Comparison of ENCODE assay signal across 8 mouse cellular contexts in the genomic region with DNA sequence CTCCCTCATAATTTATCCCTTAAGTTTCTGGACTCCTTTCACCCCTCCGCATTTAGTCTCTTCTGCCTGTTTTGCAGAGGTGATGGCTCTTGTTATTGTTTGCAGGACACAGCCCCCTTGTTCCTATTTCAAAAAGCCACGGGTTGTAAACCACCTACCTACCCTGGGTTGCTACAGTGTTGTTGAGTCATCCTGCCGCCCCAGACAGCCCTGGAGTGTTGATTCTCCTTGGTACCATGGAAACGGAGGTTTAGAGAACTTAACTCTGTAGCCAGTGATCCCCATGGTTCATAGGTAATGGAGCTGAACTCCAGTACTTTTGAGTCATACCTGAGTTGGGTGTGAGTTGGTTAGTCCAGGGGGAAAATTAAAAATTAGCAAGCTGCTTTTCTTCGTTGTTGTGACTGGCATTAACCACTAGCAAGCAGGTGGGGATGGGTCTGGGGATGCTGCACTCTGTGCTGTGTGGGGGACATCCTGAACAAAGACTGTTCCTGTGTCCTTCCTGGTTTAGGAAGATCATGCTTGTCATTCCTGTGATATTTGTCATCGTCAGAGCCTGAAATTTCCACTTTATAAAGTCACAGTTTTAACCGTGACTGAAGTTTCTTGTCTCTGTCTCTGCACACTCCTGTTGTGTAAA. TPM values are rescaled to one million over a fixed set of nuclear protein-coding genes. Genes with fewer than 3 reads are reported as not detected.
DNase-seq lines count a peak whose midpoint lies in the region; ATAC-seq lines count a peak whose summit lies in the region.

No protein-coding gene starts in this region.

- DNase-seq in kidney, adult 11 months = peak; percentile 64
- no peak for DNase-seq in kidney, postnatal 10 days
- peak; percentile 76 for DNase-seq in Muller cell, postnatal 12 days (ENCODE audit: inconsistent ontology term)
- DNase-seq in right cerebral cortex, postnatal 14 days = no peak
- DNase-seq in gastrocnemius, postnatal 36 days = no peak

- no peaks in the 10 kb centered on the region for H3K27me3 ChIP-seq in limb, embryonic 15.5 days
- no peaks in the 10 kb centered on the region for H3K27me3 ChIP-seq in neural tube, embryonic 13.5 days

- peak overlapping the region; percentile 67 for H3K4me2 ChIP-seq in limb, embryonic 15.5 days
- peak overlapping the region; percentile 70 for H3K4me2 ChIP-seq in neural tube, embryonic 13.5 days

- peak; percentile 68 for ATAC-seq in granulocyte monocyte progenitor cell, adult 5-6 weeks (replicated peaks; ENCODE audit: poor library complexity, severe bottlenecking)
- no peak for ATAC-seq in limb, embryonic 15.5 days (ENCODE audit: insufficient number of reproducible peaks, low FRiP score, low TSS enrichment, low read depth)
- no peak for ATAC-seq in neural tube, embryonic 13.5 days (ENCODE audit: low read depth)

- intact Hi-C loops in gastrocnemius, postnatal 36 days (cut with DNase I) = loop anchor here (5.0 kb wide), 1 partner anchor 46 kb away; no protein-coding TSS in a partner anchor

- 25% methylated on average over 7 of the region's 7 CpGs for WGBS in limb, embryonic 15.5 days
- 8% methylated on average over 7 of the region's 7 CpGs for WGBS in neural tube, embryonic 13.5 days

- no peaks in the 10 kb centered on the region for H3K9me3 ChIP-seq in limb, embryonic 15.5 days
- no peaks in the 10 kb centered on the region for H3K9me3 ChIP-seq in neural tube, embryonic 13.5 days

- peaks cover 41% of the 10 kb centered on the region for H3K4me1 ChIP-seq in limb, embryonic 15.5 days
- peaks cover 76% of the 10 kb centered on the region for H3K4me1 ChIP-seq in neural tube, embryonic 13.5 days (replicated peaks)

- no peaks in the 10 kb centered on the region for H3K36me3 ChIP-seq in limb, embryonic 15.5 days
- no peaks in the 10 kb centered on the region for H3K36me3 ChIP-seq in neural tube, embryonic 13.5 days

- H3K9ac ChIP-seq in limb, embryonic 15.5 days = no peak overlapping the region
- peak overlapping the region; percentile 100 for H3K9ac ChIP-seq in neural tube, embryonic 13.5 days

- H3K27ac ChIP-seq in limb, embryonic 15.5 days = no peak overlapping the region
- H3K27ac ChIP-seq in neural tube, embryonic 13.5 days (replicated peaks) = peak overlapping the region; percentile 99

- H3K4me3 ChIP-seq in limb, embryonic 15.5 days = peak overlapping the region; percentile 89
- peak overlapping the region; percentile 70 for H3K4me3 ChIP-seq in neural tube, embryonic 13.5 days

RNA-seq across cellular contexts. Expression of gene Reep3, which starts 1.8 kb away (rescaled TPM):
- 21.6 and 22.3 TPM in 2 replicates for total RNA-seq in granulocyte monocyte progenitor cell, adult 5-6 weeks (2014; fragmentation: Nextera tagmentation)
- 11.8 and 13.4 TPM in 2 replicates for total RNA-seq in granulocyte monocyte progenitor cell, adult 5-6 weeks (2017)
- polyA plus RNA-seq in limb, embryonic 15.5 days (2015; fragmentation: Nextera tagmentation; extraction: Ambion mirVana) = 54.9 and 55.0 TPM in 2 replicates
- 54.6 and 61.1 TPM in 2 replicates for polyA plus RNA-seq in neural tube, embryonic 13.5 days (2015; fragmentation: Nextera tagmentation; extraction: Ambion mirVana)
- total RNA-seq in gastrocnemius, postnatal 36 days (2021) = 10 to 100 TPM; 10.0 to 10.2 TPM

RNA-seq across cellular contexts. Expression of gene Jmjd1c, which starts 2.6 kb away (rescaled TPM):
- 82.9 and 89.7 TPM in 2 replicates for total RNA-seq in granulocyte monocyte progenitor cell, adult 5-6 weeks (2014; fragmentation: Nextera tagmentation)
- total RNA-seq in granulocyte monocyte progenitor cell, adult 5-6 weeks (2017) = 57.8 and 69.4 TPM in 2 replicates
- polyA plus RNA-seq in limb, embryonic 15.5 days (2015; fragmentation: Nextera tagmentation; extraction: Ambion mirVana) = 41.8 and 46.5 TPM in 2 replicates
- 51.4 and 52.4 TPM in 2 replicates for polyA plus RNA-seq in neural tube, embryonic 13.5 days (2015; fragmentation: Nextera tagmentation; extraction: Ambion mirVana)
- 10 to 100 TPM; 20.2 to 21.5 TPM for total RNA-seq in gastrocnemius, postnatal 36 days (2021)

Comparison
In these comparisons a context has a peak if more than half of its experiments do, and no peak if none do; other contexts are left out.
1. DNase-seq: peak in kidney, adult 11 months (single experiment) and Muller cell, postnatal 12 days (single experiment); none in kidney, postnatal 10 days (single experiment), right cerebral cortex, postnatal 14 days (single experiment) and gastrocnemius, postnatal 36 days (0 of 2).